Mouse (Mus musculus) limb, embryonic 10.5 days (tissue): ENCODE measurements at regions not wholly inside any gene's neighbourhood (a gene's known extent, or its start where the extent isn't known, plus 50 kb on each side); places are given as distances from the start of the nearest gene placed in this dataset.

Experiments
- DNase-seq: peaks from one replicate; pipeline ENCODE4 v3.0.0-alpha.2; 2017; ENCODE audit warnings: low spot score
- H3K27ac ChIP-seq: fragments of 300-500 bp; sonication (generic); 2 replicates; pipeline ENCODE4 v1.5.1; 2016; ENCODE audit warnings: mild to moderate bottlenecking
- H3K27me3 ChIP-seq: fragments of 300-500 bp; sonication (generic); 2 replicates; pipeline ENCODE4 v1.6.1; 2016; ENCODE audit warnings: low read depth, mild to moderate bottlenecking; ENCODE audit not compliant: poor library complexity, severe bottlenecking
- H3K36me3 ChIP-seq: fragments of 300-500 bp; sonication (generic); 2 replicates; pipeline ENCODE4 v1.6.1; 2016; ENCODE audit warnings: mild to moderate bottlenecking, moderate library complexity
- H3K4me1 ChIP-seq: fragments of 300-500 bp; sonication (generic); 2 replicates; pipeline ENCODE4 v1.6.1; 2016
- H3K4me3 ChIP-seq: fragments of 300-500 bp; sonication (generic); 2 replicates; pipeline ENCODE4 v1.5.1; 2016; ENCODE audit warnings: mild to moderate bottlenecking, moderate library complexity
- H3K9me3 ChIP-seq: fragments of 300-500 bp; sonication (generic); replicated peaks from 2 replicates; pipeline ENCODE4 v1.6.1; 2016; ENCODE audit warnings: mild to moderate bottlenecking
- WGBS: fragments of 180-500 bp; shearing (Covaris S2); methylation state at CpG from one replicate; pipeline ENCODE4 v1.1.7; 2016; 5-methylcytosine and 5-hydroxymethylcytosine counted together

DNA sequence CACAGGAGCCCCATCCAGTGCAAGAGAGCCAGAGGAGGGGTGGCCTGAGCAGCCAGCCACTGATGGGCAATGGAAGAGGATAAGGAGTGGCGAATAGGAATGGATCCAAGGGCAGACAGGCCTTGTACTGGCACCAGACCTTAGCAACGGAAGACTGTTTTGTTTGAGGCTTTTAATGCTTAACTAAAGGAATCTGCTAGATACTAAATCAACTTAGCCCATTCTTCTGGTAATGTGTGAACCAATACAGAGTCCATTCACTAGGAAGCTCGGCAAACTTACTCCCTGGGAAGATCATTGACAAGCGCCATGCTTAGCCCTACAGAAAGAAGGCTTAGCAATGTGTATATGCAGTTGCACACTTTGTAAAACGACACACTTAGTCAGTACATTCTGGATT, 243.8 kb downstream of the Map2k4 start:
- H3K27me3 ChIP-seq = no peaks in the 10 kb centered on the region
- DNase-seq = no peak
- H3K4me3 ChIP-seq = no peak overlapping the region
- no peaks in the 10 kb centered on the region for H3K9me3 ChIP-seq
- WGBS = 91% methylated on average over 5 of the region's 5 CpGs
- H3K36me3 ChIP-seq = no peaks in the 10 kb centered on the region
- H3K4me1 ChIP-seq = no peaks in the 10 kb centered on the region
- no peak overlapping the region for H3K27ac ChIP-seq

- Histone ChIP-seq H3K36me3 (no peaks in the 10 kb centered on the region), H3K9me3 (no peaks in the 10 kb centered on the region), H3K4me3 (no peak overlapping the region), H3K4me1 (no peaks in the 10 kb centered on the region), H3K27me3 (no peaks in the 10 kb centered on the region), H3K27ac (no peak overlapping the region)
- 83% methylated on average over 3 of the region's 3 CpGs for WGBS
- no peak for DNase-seq
Observed at GRCm38 (mm10) chr11:65543581-65543980, 244.5 kb downstream of the Map2k4 start.

- H3K27ac ChIP-seq = no peak overlapping the region
- 90% methylated on average over 16 of the region's 16 CpGs for WGBS
Observed at GRCm38 (mm10) chr11:65537046-65537630, 251.0 kb downstream of the Map2k4 start.

GRCm38 (mm10) chr11:65535726-65536442, 252.2 kb downstream of the Map2k4 start:
- no peaks in the 10 kb centered on the region for H3K9me3 ChIP-seq
- DNase-seq = no peak
- WGBS = 93% methylated on average over 8 of the region's 8 CpGs
- no peaks in the 10 kb centered on the region for H3K4me1 ChIP-seq
- no peaks in the 10 kb centered on the region for H3K36me3 ChIP-seq
- H3K27me3 ChIP-seq = no peaks in the 10 kb centered on the region
- no peak overlapping the region for H3K4me3 ChIP-seq
- no peak overlapping the region for H3K27ac ChIP-seq

More at GRCm38 (mm10) chr11:65537046-65537630, 251.0 kb downstream of the Map2k4 start:
- Histone ChIP-seq H3K4me3 (no peak overlapping the region), H3K4me1 (no peaks in the 10 kb centered on the region), H3K9me3 (no peaks in the 10 kb centered on the region), H3K36me3 (no peaks in the 10 kb centered on the region), H3K27me3 (no peaks in the 10 kb centered on the region)
- no peak for DNase-seq

DNA sequence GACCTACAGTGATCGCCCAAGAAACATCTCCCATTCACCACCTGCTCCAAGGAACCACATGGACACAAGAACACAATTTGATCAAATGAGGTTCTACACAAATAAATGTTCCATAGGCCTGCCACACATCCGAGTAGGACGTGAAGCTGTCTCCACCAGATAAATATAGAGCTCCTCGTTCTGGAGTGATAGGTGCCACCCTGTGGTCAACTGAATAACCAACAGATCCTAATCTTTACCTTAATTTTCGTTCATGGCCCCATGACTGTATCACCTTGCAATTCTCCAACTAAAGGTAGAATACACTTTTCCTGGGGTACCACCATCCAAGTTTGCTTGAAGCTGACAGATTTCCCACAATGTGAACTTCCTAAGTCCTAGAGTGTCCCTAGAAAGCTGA, 257.4 kb downstream of the Map2k4 start:
- H3K9me3 ChIP-seq = no peaks in the 10 kb centered on the region
- no peak overlapping the region for H3K27ac ChIP-seq
- no peaks in the 10 kb centered on the region for H3K4me1 ChIP-seq
- no peaks in the 10 kb centered on the region for H3K36me3 ChIP-seq
- no peak overlapping the region for H3K4me3 ChIP-seq
- H3K27me3 ChIP-seq = no peaks in the 10 kb centered on the region
- no peak for DNase-seq
- 83% methylated on average over 5 of the region's 5 CpGs for WGBS

- peak; percentile 49 for DNase-seq
- H3K4me1 ChIP-seq = peaks cover 35% of the 10 kb centered on the region
- H3K9me3 ChIP-seq = no peaks in the 10 kb centered on the region
- H3K27me3 ChIP-seq = no peaks in the 10 kb centered on the region
- 65% methylated on average over 19 of the region's 19 CpGs for WGBS
- no peaks in the 10 kb centered on the region for H3K36me3 ChIP-seq
- no peak overlapping the region for H3K4me3 ChIP-seq
- H3K27ac ChIP-seq = peak overlapping the region; percentile 61
Observed at GRCm38 (mm10) chr11:65505106-65505865, 235.5 kb upstream of the Myocd start.

GRCm38 (mm10) chr11:65497979-65498378, 228.2 kb upstream of the Myocd start:
- no peaks in the 10 kb centered on the region for H3K9me3 ChIP-seq
- no peak overlapping the region for H3K27ac ChIP-seq
- no peak overlapping the region for H3K4me3 ChIP-seq
- peaks cover 25% of the 10 kb centered on the region for H3K4me1 ChIP-seq
- no peak for DNase-seq
- 90% methylated on average over 2 of the region's 2 CpGs for whole genome bisulfite sequencing
- H3K27me3 ChIP-seq = no peaks in the 10 kb centered on the region
- H3K36me3 ChIP-seq = no peaks in the 10 kb centered on the region

GRCm38 (mm10) chr11:65497415-65497814, 227.6 kb upstream of the Myocd start:
- Histone ChIP-seq H3K4me1 (peaks cover 24% of the 10 kb centered on the region), H3K36me3 (no peaks in the 10 kb centered on the region), H3K4me3 (no peak overlapping the region), H3K27me3 (no peaks in the 10 kb centered on the region), H3K27ac (no peak overlapping the region), H3K9me3 (no peaks in the 10 kb centered on the region)
- WGBS = 94% methylated on average over 6 of the region's 6 CpGs
- no peak for DNase-seq

- no peaks in the 10 kb centered on the region for H3K36me3 ChIP-seq
- H3K4me1 ChIP-seq = peaks cover 13% of the 10 kb centered on the region
- no peak overlapping the region for H3K27ac ChIP-seq
- no peaks in the 10 kb centered on the region for H3K9me3 ChIP-seq
- WGBS = 10% methylated on average over 11 of the region's 11 CpGs
- H3K27me3 ChIP-seq = no peaks in the 10 kb centered on the region
- peak; percentile 32 for DNase-seq
- H3K4me3 ChIP-seq = 0 out of 2 replicates have a peak overlapping the region, but pooled peaks have one; percentile 13
Observed at GRCm38 (mm10) chr11:65495034-65495433, 225.2 kb upstream of the Myocd start.

- Histone ChIP-seq H3K9me3 (no peaks in the 10 kb centered on the region), H3K27ac (no peak overlapping the region), H3K4me1 (peaks cover 9% of the 10 kb centered on the region), H3K27me3 (no peaks in the 10 kb centered on the region), H3K4me3 (no peak overlapping the region), H3K36me3 (no peaks in the 10 kb centered on the region)
- DNase-seq = no peak
- whole genome bisulfite sequencing = 93% methylated on average over 3 of the region's 3 CpGs
Observed at GRCm38 (mm10) chr11:65490426-65490825, 220.6 kb upstream of the Myocd start.

DNA sequence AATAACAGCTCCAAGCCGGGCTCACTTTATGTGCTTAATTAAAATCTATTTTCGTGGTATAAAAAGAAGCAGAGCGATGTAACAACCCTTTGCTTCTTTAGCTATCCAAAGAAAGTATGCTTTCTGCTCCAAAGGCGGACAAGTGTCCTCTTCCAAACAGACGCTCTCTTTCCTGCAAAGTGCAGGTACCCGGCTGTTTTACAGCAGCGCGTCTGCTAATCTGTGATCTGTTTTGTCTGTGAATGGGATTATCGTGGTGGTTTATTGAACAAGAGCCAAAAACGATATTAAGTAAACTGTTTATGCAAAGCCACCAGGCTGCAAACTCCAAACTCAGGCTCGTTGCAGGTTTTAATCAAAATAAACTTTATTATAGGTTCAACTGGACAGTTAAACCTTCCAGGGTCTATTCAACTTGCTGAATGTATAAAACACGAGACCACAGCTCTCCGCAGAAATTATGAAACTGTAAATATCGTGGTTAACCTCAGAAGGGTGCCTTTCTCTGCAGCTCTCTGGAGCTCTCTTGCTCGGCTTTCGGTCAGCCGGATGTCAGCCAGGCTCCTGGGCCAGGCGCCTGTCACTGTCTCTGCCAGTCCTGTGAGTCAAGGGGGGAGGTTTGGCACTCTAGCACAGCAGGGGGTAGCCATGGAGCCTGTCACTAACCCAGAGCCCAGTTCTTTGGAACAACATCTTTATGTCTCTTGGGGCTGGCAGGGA, 206.2 kb upstream of the Myocd start:
- DNase-seq = no peak
- no peaks in the 10 kb centered on the region for H3K27me3 ChIP-seq
- WGBS = 86% methylated on average over 18 of the region's 18 CpGs
- no peaks in the 10 kb centered on the region for H3K4me1 ChIP-seq
- no peaks in the 10 kb centered on the region for H3K9me3 ChIP-seq
- H3K27ac ChIP-seq = no peak overlapping the region
- H3K4me3 ChIP-seq = no peak overlapping the region
- no peaks in the 10 kb centered on the region for H3K36me3 ChIP-seq

DNA sequence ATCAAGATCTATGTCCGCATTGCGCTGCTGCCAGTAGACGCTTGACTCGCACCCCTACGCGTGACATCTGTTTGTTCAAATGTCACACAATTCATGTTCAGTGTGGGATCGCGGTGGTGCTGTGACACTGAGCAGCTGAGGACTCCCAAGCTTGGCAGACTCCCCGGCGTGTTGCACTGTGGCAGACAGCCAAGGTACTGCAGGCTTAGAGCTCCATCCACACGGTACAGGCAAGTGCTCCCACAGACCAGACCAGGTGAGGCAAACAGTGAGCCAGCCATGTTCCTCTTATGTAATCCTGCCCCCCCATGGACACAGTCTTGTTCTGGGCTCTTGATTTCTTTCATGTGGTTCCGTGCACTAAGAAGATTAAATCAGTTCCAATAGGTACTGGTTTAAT, 205.5 kb upstream of the Myocd start:
- H3K9me3 ChIP-seq = no peaks in the 10 kb centered on the region
- no peak for DNase-seq
- no peaks in the 10 kb centered on the region for H3K36me3 ChIP-seq
- H3K4me3 ChIP-seq = no peak overlapping the region
- H3K27me3 ChIP-seq = no peaks in the 10 kb centered on the region
- 93% methylated on average over 12 of the region's 12 CpGs for WGBS
- no peaks in the 10 kb centered on the region for H3K4me1 ChIP-seq
- no peak overlapping the region for H3K27ac ChIP-seq
